Mouse (Mus musculus) spleen, adult 2 months (tissue): Measurements from ENCODE around the gene Sfxn4.
A peak's percentile ranks its signal among the peaks of the same experiment; 100 is the strongest.

Experiments
- CTCF ChIP-seq: fragments of 200-500 bp; IDR thresholded peaks from 2 replicates; pipeline ENCODE4 v1.5.1; 2011; ENCODE audit warnings: mild to moderate bottlenecking, inconsistent platforms; ENCODE audit not compliant: insufficient read depth, insufficient read length, insufficient replicate concordance; ENCODE audit errors: extremely low read depth
- POLR2A ChIP-seq: fragments of 200-500 bp; IDR thresholded peaks from 2 replicates; pipeline ENCODE4 v1.6.1; 2011; ENCODE audit warnings: low read depth, low read length, inconsistent platforms

- no peak for TF ChIP-seq CTCF
- peak; percentile 93 for TF ChIP-seq POLR2A
These were observed 70.6 kb downstream of the Sfxn4 start, which contains the start of gene Eif3a for GRCm38 (mm10) chr19:60790551-60791161.
